Mouse (Mus musculus): ENCODE results near the gene Lyst. TPM values are rescaled to one million over a fixed set of nuclear protein-coding genes. Genes with fewer than 3 reads are reported as not detected.

Gene Lyst
- polyA plus RNA-seq, 1 experiment from 2014 or later, result 4.7 TPM

GRCm38 (mm10) chr13:13609655-13610054, 19.5 kb downstream of the Lyst start:
- H3K9me3 ChIP-seq (replicated peaks), result no peaks in the 10 kb centered on the region

DNA sequence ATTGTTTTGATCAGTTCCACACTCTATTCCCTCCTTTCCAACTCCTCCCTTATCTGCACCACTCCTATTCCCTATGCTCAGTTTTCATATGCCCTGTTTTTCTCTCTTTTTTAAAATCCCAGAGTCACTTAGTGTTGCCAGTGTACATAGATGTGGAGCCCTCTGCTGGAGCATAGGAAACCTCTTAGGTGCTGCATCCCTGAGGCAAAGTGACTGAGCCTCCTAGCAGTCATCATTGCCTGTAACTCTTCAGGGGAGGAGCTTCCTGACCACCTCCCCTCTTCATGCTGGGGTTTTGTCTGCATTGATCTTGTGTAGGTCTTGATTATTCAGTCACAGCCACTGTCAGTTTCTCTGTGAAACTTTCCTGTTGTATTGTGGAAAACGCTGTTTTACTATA, 22.7 kb downstream of the Lyst start:
- 0 out of 2 replicates have a peak, but pooled peaks cover 3% of the 10 kb centered on the region for H3K36me3 ChIP-seq
- no peaks in the 10 kb centered on the region for H3K27me3 ChIP-seq (replicated peaks)
- no peaks in the 10 kb centered on the region for H3K4me1 ChIP-seq
- no peak overlapping the region for H3K9ac ChIP-seq (replicated peaks)
- no peak for ATAC-seq (ENCODE audit: low FRiP score)
- no peaks in the 10 kb centered on the region for H3K9me3 ChIP-seq (replicated peaks)
- no peak overlapping the region for H3K27ac ChIP-seq (replicated peaks)
- 79% methylated on average over 1 of the region's 1 CpGs for WGBS
- no peak overlapping the region for H3K4me2 ChIP-seq
- no peak overlapping the region for H3K4me3 ChIP-seq (replicated peaks)

More at GRCm38 (mm10) chr13:13609655-13610054, 19.5 kb downstream of the Lyst start:
- ATAC-seq (ENCODE audit: low FRiP score), result no peak
- WGBS, result 85% methylated on average over 2 of the region's 2 CpGs
- Histone ChIP-seq H3K27ac (replicated peaks) (no peak overlapping the region), H3K27me3 (replicated peaks) (no peaks in the 10 kb centered on the region), H3K9ac (replicated peaks) (no peak overlapping the region), H3K4me3 (replicated peaks) (no peak overlapping the region), H3K36me3 (no peaks in the 10 kb centered on the region), H3K4me1 (no peaks in the 10 kb centered on the region), H3K4me2 (no peak overlapping the region)

GRCm38 (mm10) chr13:13614235-13614634, 24.0 kb downstream of the Lyst start:
- H3K9me3 ChIP-seq (replicated peaks), result no peaks in the 10 kb centered on the region
- H3K4me1 ChIP-seq, result no peaks in the 10 kb centered on the region
- ATAC-seq (ENCODE audit: low FRiP score), result no peak
- no peak overlapping the region for H3K27ac ChIP-seq (replicated peaks)
- no peak overlapping the region for H3K4me3 ChIP-seq (replicated peaks)
- no peak overlapping the region for H3K4me2 ChIP-seq
- 0 out of 2 replicates have a peak, but pooled peaks cover 3% of the 10 kb centered on the region for H3K36me3 ChIP-seq
- WGBS, result 92% methylated on average over 4 of the region's 4 CpGs
- H3K27me3 ChIP-seq (replicated peaks), result no peaks in the 10 kb centered on the region
- H3K9ac ChIP-seq (replicated peaks), result no peak overlapping the region

- 0 out of 2 replicates have a peak, but pooled peaks cover 3% of the 10 kb centered on the region for H3K36me3 ChIP-seq
- H3K9ac ChIP-seq (replicated peaks), result no peak overlapping the region
- no peak for ATAC-seq (ENCODE audit: low FRiP score)
- no peak overlapping the region for H3K4me3 ChIP-seq (replicated peaks)
- 84% methylated on average over 5 of the region's 5 CpGs for WGBS
- no peak overlapping the region for H3K27ac ChIP-seq (replicated peaks)
- no peaks in the 10 kb centered on the region for H3K27me3 ChIP-seq (replicated peaks)
- no peaks in the 10 kb centered on the region for H3K4me1 ChIP-seq
- H3K4me2 ChIP-seq, result no peak overlapping the region
- no peaks in the 10 kb centered on the region for H3K9me3 ChIP-seq (replicated peaks)
Measured at GRCm38 (mm10) chr13:13621456-13621855, 31.3 kb downstream of the Lyst start.

DNA sequence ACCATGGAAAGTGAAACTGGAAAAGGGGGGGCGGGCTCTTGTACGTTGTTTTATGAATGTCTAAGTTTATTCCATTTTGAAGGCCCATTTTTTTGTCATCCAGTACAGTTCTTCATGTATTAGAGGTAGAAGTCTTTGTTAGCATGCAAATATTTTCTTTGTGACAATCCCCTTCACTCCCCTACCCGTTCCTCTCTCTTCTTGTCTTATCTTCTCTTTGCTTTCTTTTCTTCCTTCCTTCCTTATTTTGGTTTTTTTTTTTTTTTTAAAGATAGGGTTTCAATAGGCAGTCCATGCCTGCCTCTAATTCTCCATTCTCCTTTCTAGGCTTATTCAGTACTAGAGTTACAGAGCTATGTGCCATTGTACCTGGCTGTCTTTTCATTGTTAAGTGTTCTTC, 32.4 kb downstream of the Lyst start:
- WGBS, result 90% methylated on average over 3 of the region's 3 CpGs
- H3K4me3 ChIP-seq (replicated peaks), result no peak overlapping the region
- H3K36me3 ChIP-seq, result no peaks in the 10 kb centered on the region

DNA sequence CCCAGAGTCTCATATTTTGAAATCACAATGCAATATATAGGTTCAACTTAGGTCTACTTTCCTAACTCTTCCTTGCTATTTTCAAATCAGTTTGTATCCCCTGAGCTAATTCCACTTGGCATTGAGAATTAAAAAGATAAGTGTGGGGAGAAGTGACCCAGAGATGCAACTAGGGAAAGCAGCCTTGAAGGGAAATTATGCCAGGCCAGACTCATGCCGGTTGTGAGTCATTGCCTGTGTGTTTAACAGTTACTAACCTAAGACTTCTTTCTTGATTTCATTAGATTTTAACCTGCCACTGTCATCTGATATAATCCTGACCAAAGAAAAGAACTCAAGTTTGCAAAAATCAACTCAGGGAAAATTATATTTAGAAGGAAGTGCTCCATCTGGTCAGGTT, 43.5 kb downstream of the Lyst start:
- Histone ChIP-seq H3K4me2 (no peak overlapping the region), H3K9me3 (replicated peaks) (no peaks in the 10 kb centered on the region), H3K27me3 (replicated peaks) (no peaks in the 10 kb centered on the region), H3K27ac (replicated peaks) (no peak overlapping the region), H3K36me3 (peaks cover 15% of the 10 kb centered on the region), H3K4me3 (replicated peaks) (no peak overlapping the region), H3K4me1 (no peaks in the 10 kb centered on the region), H3K9ac (replicated peaks) (no peak overlapping the region)
- no peak for ATAC-seq (ENCODE audit: low FRiP score)
- 95% methylated on average over 1 of the region's 1 CpGs for WGBS

More for the DNA sequence above, 32.4 kb downstream of the Lyst start:
- no peaks in the 10 kb centered on the region for H3K27me3 ChIP-seq (replicated peaks)
- H3K27ac ChIP-seq (replicated peaks), result no peak overlapping the region
- H3K9me3 ChIP-seq (replicated peaks), result no peaks in the 10 kb centered on the region
- no peaks in the 10 kb centered on the region for H3K4me1 ChIP-seq
- no peak for ATAC-seq (ENCODE audit: low FRiP score)
- H3K9ac ChIP-seq (replicated peaks), result no peak overlapping the region
- H3K4me2 ChIP-seq, result no peak overlapping the region

DNA sequence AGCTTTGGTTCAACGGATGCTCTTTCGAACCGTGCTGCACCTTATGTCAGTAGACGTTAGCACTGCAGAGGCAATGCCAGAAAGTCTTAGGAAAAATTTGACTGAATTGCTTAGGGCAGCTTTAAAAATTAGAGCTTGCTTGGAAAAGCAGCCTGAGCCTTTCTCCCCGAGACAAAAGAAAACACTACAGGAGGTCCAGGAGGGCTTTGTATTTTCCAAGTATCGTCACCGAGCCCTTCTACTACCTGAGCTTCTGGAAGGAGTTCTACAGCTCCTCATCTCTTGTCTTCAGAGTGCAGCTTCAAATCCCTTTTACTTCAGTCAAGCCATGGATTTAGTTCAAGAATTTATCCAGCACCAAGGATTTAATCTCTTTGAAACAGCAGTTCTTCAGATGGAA, 44.5 kb downstream of the Lyst start:
- H3K4me2 ChIP-seq, result no peak overlapping the region
- no peak overlapping the region for H3K9ac ChIP-seq (replicated peaks)
- peaks cover 13% of the 10 kb centered on the region for H3K36me3 ChIP-seq
- H3K9me3 ChIP-seq (replicated peaks), result no peaks in the 10 kb centered on the region
- no peaks in the 10 kb centered on the region for H3K4me1 ChIP-seq
- no peak overlapping the region for H3K4me3 ChIP-seq (replicated peaks)
- no peak overlapping the region for H3K27ac ChIP-seq (replicated peaks)
- 43% methylated on average over 7 of the region's 7 CpGs for WGBS
- H3K27me3 ChIP-seq (replicated peaks), result no peaks in the 10 kb centered on the region
- no peak for ATAC-seq (ENCODE audit: low FRiP score)

DNA sequence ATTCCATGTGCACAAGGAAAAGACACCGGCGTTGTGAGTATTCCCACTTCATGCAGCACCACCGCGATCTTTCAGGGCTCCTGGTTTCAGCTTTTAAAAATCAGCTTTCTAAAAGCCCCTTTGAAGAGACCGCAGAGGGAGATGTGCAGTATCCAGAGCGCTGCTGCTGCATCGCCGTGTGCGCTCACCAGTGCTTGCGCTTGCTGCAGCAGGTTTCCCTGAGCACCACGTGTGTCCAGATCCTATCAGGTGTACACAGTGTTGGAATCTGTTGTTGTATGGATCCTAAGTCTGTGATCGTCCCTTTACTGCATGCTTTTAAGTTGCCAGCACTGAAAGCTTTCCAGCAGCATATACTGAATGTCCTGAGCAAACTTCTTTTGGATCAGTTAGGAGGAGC, 45.0 kb downstream of the Lyst start:
- no peaks in the 10 kb centered on the region for H3K4me1 ChIP-seq

GRCm38 (mm10) chr13:13637577-13637976, 47.4 kb downstream of the Lyst start:
- no peak overlapping the region for H3K4me3 ChIP-seq (replicated peaks)
- H3K4me2 ChIP-seq, result no peak overlapping the region
- no peak for ATAC-seq (ENCODE audit: low FRiP score)
- H3K27me3 ChIP-seq (replicated peaks), result no peaks in the 10 kb centered on the region
- no peak overlapping the region for H3K27ac ChIP-seq (replicated peaks)
- H3K9ac ChIP-seq (replicated peaks), result no peak overlapping the region
- peaks cover 13% of the 10 kb centered on the region for H3K36me3 ChIP-seq
- H3K9me3 ChIP-seq (replicated peaks), result no peaks in the 10 kb centered on the region
- 83% methylated on average over 3 of the region's 3 CpGs for WGBS
- no peaks in the 10 kb centered on the region for H3K4me1 ChIP-seq

More for the DNA sequence above, 45.0 kb downstream of the Lyst start:
- Histone ChIP-seq H3K27me3 (replicated peaks) (no peaks in the 10 kb centered on the region), H3K27ac (replicated peaks) (no peak overlapping the region), H3K4me3 (replicated peaks) (no peak overlapping the region), H3K4me2 (no peak overlapping the region), H3K9ac (replicated peaks) (no peak overlapping the region), H3K9me3 (replicated peaks) (no peaks in the 10 kb centered on the region), H3K36me3 (peaks cover 13% of the 10 kb centered on the region)
- no peak for ATAC-seq (ENCODE audit: low FRiP score)
- WGBS, result 77% methylated on average over 12 of the region's 12 CpGs

- Histone ChIP-seq H3K36me3 (peaks cover 13% of the 10 kb centered on the region), H3K4me2 (no peak overlapping the region), H3K9me3 (replicated peaks) (no peaks in the 10 kb centered on the region), H3K4me3 (replicated peaks) (no peak overlapping the region), H3K4me1 (no peaks in the 10 kb centered on the region), H3K27ac (replicated peaks) (no peak overlapping the region), H3K27me3 (replicated peaks) (no peaks in the 10 kb centered on the region), H3K9ac (replicated peaks) (no peak overlapping the region)
- WGBS, result 86% methylated on average over 6 of the region's 6 CpGs
- ATAC-seq (ENCODE audit: low FRiP score), result no peak
Measured at GRCm38 (mm10) chr13:13637981-13638380, 47.8 kb downstream of the Lyst start.

GRCm38 (mm10) chr13:13638725-13639124, 48.5 kb downstream of the Lyst start:
- H3K4me2 ChIP-seq, result no peak overlapping the region
- no peak overlapping the region for H3K9ac ChIP-seq (replicated peaks)
- no peak for ATAC-seq (ENCODE audit: low FRiP score)
- H3K27ac ChIP-seq (replicated peaks), result no peak overlapping the region
- H3K4me3 ChIP-seq (replicated peaks), result no peak overlapping the region
- 43% methylated on average over 4 of the region's 4 CpGs for WGBS
- H3K36me3 ChIP-seq, result peaks cover 13% of the 10 kb centered on the region
- no peaks in the 10 kb centered on the region for H3K4me1 ChIP-seq
- no peaks in the 10 kb centered on the region for H3K27me3 ChIP-seq (replicated peaks)
- no peaks in the 10 kb centered on the region for H3K9me3 ChIP-seq (replicated peaks)

GRCm38 (mm10) chr13:13647296-13647695, 57.1 kb downstream of the Lyst start:
- Histone ChIP-seq H3K27me3 (replicated peaks) (no peaks in the 10 kb centered on the region), H3K9ac (replicated peaks) (no peak overlapping the region), H3K9me3 (replicated peaks) (no peaks in the 10 kb centered on the region), H3K4me2 (no peak overlapping the region), H3K4me1 (no peaks in the 10 kb centered on the region), H3K27ac (replicated peaks) (no peak overlapping the region), H3K4me3 (replicated peaks) (no peak overlapping the region), H3K36me3 (peaks cover 5% of the 10 kb centered on the region)
- 51% methylated on average over 3 of the region's 3 CpGs for WGBS
- no peak for ATAC-seq (ENCODE audit: low FRiP score)

DNA sequence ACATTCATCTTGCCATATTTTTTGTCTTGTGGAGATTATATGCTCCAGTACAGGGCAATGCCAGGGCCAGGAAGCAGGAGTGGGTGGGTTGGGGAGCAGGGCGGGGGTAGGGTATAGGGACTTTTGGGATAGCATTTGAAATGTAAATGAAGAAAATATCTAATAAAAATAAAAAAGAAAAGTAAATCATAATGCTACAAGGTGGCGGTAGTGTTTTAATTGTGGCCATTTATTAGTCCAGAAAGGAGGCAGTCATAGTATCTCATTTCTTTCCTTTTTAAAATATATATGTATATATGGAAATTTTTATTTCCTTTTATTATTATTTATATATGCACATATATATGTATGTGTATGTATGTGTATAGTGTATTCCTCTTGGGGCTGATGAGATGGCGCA, 65.3 kb downstream of the Lyst start:
- H3K4me1 ChIP-seq, result no peaks in the 10 kb centered on the region

More for the DNA sequence above, 65.3 kb downstream of the Lyst start:
- no peak overlapping the region for H3K27ac ChIP-seq (replicated peaks)
- no peaks in the 10 kb centered on the region for H3K27me3 ChIP-seq (replicated peaks)
- ATAC-seq (ENCODE audit: low FRiP score), result no peak
- no peak overlapping the region for H3K4me2 ChIP-seq
- H3K4me3 ChIP-seq (replicated peaks), result no peak overlapping the region
- 96% methylated on average over 3 of the region's 3 CpGs for WGBS
- H3K36me3 ChIP-seq, result peaks cover 4% of the 10 kb centered on the region
- no peak overlapping the region for H3K9ac ChIP-seq (replicated peaks)
- H3K9me3 ChIP-seq (replicated peaks), result no peaks in the 10 kb centered on the region
